Mouse (Mus musculus) cortical plate, adult 2 months (tissue): ENCODE data around the gene Ankrd24.

Experiments
- CTCF ChIP-seq: fragments of 200-500 bp; IDR thresholded peaks from 2 replicates; pipeline ENCODE4 v1.5.1; 2011; ENCODE audit warnings: mild to moderate bottlenecking, control low read depth, low read length; ENCODE audit not compliant: insufficient read depth; ENCODE audit errors: extremely low read depth
- POLR2A ChIP-seq: fragments of 200-500 bp; IDR thresholded peaks from 2 replicates; pipeline ENCODE4 v1.6.1; 2011; ENCODE audit warnings: mild to moderate bottlenecking, low read length, control low read depth; ENCODE audit not compliant: insufficient read depth; ENCODE audit errors: extremely low read depth

DNA sequence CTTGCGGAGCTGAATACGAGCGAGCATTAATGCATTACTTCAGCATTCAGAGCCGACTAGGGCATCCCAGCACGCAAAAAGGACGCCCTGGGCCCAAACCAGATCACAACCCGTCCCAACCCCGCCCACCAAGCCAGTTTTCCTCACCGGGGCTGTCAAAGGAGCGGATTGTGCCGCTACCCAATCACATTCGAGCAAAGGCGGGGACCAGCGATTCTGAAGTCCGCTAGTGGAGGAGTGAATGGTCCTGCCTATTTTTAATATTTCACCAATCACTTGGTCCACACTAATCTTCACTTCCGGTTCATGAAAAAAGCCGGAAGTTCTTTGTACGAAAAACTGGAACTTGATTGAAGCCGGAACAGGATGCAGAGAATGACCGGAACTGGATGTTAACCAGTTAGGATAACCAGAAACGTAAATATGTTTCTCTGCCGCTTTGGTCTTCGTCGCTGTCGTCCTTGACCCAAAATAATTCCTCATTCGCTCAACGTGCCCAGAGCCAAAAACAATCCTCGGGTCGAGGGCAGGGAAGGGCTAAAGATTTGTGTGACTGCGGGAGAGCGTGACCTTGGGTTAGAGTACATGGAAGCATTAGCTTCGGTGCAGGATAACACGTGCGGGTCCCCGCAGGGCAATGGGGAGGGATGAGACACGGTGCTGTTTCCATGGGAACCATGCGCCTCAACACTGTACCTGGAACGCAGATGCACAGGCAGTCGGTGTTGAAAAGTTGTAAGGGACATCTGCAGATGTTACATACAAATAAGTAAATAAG lies 22.2 kb upstream of the Ankrd24 start, which contains the start of gene BC025920:
- TF ChIP-seq CTCF: no peak
- peak; percentile 56 for TF ChIP-seq POLR2A
